Mouse (Mus musculus) monocyte, adult 59 days (primary cell): ENCODE data around the gene Taok1. TPM values are rescaled to one million over a fixed set of nuclear protein-coding genes. Genes with fewer than 3 reads are reported as not detected.

ENCODE experiments used
- total RNA-seq, 2 experiments: library from RNA; stranded (reverse); gene quantifications; one replicate each; pipeline ENCODE4 v1.2.4; 2023

Gene Taok1
- total RNA-seq = 10 to 100 TPM; 49.4 to 50.7 TPM

GRCm38 (mm10) chr11:77607538-77608455 lies at the start of gene Taok1:
TSS of gene Taok1 (minus strand) at chr11:77607815.

GRCm38 (mm10) chr11:77519043-77519442 lies 88.6 kb downstream of the Taok1 start, which contains the start of gene Gm10392:
TSS of gene Gm10392 (minus strand) at chr11:77519198.

DNA sequence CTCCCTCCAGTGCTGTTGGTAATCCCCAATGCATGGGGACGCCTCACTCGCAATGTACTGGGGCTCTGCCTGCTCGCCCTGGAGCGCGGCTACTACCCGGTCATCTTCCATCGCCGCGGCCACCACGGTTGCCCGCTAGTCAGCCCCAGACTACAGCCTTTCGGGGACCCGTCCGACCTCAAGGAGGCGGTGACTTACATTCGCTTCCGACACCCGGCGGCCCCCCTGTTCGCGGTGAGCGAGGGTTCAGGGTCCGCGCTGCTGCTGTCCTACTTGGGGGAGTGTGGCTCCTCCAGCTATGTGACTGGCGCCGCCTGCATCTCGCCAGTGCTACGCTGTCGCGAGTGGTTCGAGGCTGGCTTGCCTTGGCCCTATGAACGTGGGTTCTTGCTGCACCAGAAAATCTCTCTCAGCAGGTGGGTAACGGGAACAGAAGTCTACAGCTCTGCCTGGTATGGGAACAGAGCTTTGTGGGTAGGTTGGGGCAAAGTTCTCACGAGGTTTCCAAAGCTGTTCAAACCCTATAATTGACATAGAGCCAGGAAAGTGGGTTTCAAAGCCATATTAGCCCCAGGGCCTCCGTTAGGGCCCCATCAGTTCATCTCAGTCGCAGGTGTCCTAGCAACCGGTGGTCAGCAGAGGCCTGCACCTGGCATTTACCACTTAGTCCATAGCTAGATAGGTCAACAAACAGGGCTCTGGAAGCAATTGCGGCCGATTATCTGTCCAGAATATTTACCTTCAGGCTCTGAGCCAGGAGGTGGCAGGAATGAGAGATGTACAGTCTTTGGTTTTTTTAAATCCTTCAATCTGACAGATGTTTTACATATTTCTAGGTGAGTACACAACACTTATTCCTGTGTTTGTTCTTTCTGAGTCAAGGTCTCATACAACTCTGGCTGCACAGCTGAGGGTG lies 91.7 kb downstream of the Taok1 start, which contains the start of gene Trp53i13:
Gene Trp53i13 (minus strand): TSS at position 344 of the 916 bp plus-strand sequence.

DNA sequence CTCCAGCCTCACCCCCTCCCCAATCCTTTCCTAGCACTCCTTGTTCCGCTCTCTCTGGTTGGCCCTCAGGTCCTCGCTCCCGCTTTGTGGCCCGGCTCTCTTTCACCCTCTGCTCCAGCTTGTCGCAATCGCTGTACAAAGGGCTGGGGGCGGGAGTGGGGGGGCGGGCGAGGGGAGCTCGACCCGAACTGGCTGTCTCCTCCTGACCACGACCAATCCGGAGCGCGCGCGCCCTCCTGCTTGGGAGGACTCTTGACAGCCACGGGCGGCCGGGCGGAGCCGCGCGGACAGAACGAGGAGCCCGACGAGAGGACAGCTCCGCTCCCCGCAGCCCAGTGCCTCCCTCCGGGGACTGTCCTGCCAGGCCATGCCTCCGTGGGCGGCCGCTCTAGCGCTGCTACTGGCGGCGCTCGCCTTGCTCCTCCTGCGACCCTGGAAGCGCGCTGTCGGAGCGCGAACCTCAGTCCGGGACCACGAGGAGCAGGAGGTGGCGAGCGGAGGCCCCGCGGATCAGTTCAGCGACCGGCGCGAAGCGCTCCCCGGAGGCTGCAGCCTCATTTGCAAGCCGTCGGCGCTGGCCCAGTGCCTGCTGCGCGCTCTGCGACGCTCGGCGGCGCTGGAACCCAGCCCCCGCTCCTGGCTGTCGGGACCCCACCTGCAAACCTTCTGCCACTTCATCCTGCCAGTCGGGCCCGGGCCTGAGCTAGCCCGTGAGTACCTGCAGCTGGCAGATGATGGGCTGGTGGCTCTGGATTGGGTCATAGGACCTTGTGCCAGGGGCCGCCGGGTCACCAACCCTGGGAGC lies 92.6 kb downstream of the Taok1 start, which contains the start of gene Abhd15:
Gene Abhd15 (plus strand): TSS at position 290 of the 805 bp plus-strand sequence.

GRCm38 (mm10) chr11:77493512-77494343 lies 113.9 kb downstream of the Taok1 start, which contains the start of gene Git1:
TSS of gene Git1 (plus strand) at chr11:77493562.

GRCm38 (mm10) chr11:77489591-77490235 lies 117.9 kb downstream of the Taok1 start, which contains the start of gene Ankrd13b:
TSS of gene Ankrd13b (minus strand) at chr11:77489678.

Other genes with a start within 250 kb of the Taok1 start
- gene Coro6, start 145.4 kb downstream of the Taok1 start, total RNA-seq = 1 to 10 TPM; 1.1 to 1.8 TPM
- 1 to 10 TPM; 2.9 to 3.9 TPM for gene Ankrd13b, start 118.1 kb downstream of the Taok1 start, total RNA-seq
- 10 to 100 TPM; 35.3 to 41.8 TPM for gene Git1, start 114.3 kb downstream of the Taok1 start, total RNA-seq
- gene Abhd15, start 92.7 kb downstream of the Taok1 start, total RNA-seq = 10 to 100 TPM; 15.6 to 17.3 TPM
- gene Trp53i13, start 91.8 kb downstream of the Taok1 start, total RNA-seq = 1 to 10 TPM; 4.3 to 4.4 TPM
- under 1 TPM in 1 of 2 experiments, not detected in 1; 0.30 TPM for gene Gm10392, start 88.6 kb downstream of the Taok1 start, total RNA-seq
- 100 to 1,000 TPM; 119 to 127 TPM for gene Nufip2, start 78.3 kb upstream of the Taok1 start, total RNA-seq
- not detected for gene Cryba1, start 117.5 kb upstream of the Taok1 start, total RNA-seq
- 100 to 1,000 TPM; 125 to 130 TPM for gene Myo18a, start 155.4 kb upstream of the Taok1 start, total RNA-seq
- under 1 TPM; 0.21 to 0.47 TPM for gene Gm10277, start 179.9 kb upstream of the Taok1 start, total RNA-seq